Mouse (Mus musculus) neural tube, embryonic 10.5 days (tissue): ENCODE measurements around the gene Eif2b5.

Experiments
- DNase-seq: peaks from one replicate; pipeline ENCODE4 v3.0.0-alpha.2; 2017; ENCODE audit warnings: low spot score; ENCODE audit errors: extremely low spot score

Eif2b5 gene

DNA sequence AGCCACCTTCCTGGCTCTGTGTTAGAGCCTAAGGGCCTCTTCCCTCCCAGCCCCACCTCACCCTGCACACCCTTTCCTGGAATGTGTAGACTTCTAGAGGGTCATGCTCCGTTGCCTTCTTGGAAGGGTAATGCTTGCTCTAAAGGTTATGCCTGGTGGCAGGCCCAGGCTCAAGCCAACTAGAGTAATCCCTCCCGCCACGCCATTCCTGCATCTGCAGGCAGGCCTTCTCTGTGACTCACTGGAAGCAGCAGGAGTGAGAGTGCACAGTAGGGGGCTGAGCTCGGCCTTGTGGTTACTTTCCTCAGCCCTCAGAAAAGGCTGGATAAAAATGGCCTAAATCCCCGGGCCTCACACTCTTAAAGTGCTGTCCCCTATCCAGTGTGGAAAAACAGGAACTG lies 38.5 kb downstream of the Eif2b5 start:
- no peak for DNase-seq

DNA sequence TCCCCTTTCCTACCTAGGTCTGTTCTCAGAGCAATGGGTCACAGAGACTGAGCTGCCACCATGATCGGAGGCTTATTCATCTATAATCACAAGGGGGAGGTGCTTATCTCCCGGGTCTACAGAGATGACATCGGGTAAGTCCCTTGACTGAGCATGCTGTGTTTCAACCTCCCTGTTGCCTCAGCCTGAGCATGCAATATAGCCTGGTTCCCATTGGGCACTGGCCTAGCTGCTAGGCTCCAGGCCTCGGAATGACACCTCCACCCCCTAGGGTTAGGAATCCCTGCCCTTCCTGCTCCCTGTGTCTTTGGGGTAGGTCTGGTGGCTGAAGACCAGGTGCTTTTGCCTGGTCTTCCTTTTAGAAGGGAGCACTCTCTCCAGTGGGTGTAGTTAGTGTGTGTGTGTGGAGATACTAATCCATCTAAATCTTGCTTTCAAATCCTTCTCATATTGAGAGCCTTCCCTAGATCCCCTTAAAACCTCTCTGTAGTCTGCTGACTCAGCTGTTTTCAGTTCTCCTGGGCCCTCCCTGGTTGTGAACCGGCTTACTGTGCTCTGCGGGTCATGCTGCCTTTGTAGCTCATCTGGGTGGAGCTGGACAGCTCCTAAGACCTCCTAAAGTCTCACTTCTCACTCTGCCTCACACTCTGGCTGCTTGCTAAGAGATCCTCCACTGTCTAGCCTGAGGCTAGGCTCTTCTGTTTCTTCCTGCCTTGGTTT lies 39.1 kb downstream of the Eif2b5 start:
- no peak for DNase-seq

DNA sequence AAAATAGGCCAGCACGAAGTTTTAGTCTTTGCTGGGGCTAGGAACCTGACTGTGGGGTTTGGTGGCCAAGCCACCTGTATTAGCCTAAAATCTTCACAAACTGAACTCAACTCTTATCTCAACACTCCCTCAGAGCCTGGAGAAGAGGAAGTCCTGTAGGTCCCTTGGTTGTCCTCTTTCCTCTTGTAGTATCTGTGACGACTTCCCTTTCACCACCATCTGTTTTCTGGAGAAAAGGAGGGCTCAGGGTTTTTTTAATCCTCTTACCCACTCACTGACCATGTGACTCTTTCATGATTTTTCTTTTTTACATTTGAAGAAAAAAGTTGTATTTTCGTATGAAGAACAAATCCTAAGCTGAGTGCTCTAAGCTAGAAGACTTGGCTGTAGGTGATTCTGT lies 41.0 kb downstream of the Eif2b5 start:
- DNase-seq, result no peak

DNA sequence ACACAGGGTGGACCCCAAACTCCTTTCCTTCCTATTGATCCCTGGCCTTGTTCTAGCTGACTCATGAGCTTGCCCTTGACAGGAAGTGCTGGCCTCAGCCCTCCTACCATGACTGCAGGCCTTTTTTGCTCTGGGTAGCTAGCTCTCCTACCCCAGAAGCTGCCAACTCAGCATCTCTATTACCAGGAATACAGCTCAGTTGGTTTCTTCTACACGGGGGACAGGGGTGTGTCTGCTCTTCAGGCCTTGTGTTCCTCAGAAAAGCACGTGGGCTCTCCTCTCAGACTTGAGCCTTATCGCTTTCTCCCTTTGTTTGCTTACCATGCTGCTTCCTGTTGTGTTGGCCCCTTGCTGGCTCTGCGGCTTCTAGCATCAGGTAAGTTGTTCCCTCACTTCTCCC lies 41.8 kb downstream of the Eif2b5 start:
- DNase-seq, result no peak

- DNase-seq, result no peak
These were observed 47.1 kb downstream of the Eif2b5 start for GRCm38 (mm10) chr16:20545696-20546095.

GRCm38 (mm10) chr16:20547423-20547822 lies 48.8 kb downstream of the Eif2b5 start:
- no peak for DNase-seq

DNA sequence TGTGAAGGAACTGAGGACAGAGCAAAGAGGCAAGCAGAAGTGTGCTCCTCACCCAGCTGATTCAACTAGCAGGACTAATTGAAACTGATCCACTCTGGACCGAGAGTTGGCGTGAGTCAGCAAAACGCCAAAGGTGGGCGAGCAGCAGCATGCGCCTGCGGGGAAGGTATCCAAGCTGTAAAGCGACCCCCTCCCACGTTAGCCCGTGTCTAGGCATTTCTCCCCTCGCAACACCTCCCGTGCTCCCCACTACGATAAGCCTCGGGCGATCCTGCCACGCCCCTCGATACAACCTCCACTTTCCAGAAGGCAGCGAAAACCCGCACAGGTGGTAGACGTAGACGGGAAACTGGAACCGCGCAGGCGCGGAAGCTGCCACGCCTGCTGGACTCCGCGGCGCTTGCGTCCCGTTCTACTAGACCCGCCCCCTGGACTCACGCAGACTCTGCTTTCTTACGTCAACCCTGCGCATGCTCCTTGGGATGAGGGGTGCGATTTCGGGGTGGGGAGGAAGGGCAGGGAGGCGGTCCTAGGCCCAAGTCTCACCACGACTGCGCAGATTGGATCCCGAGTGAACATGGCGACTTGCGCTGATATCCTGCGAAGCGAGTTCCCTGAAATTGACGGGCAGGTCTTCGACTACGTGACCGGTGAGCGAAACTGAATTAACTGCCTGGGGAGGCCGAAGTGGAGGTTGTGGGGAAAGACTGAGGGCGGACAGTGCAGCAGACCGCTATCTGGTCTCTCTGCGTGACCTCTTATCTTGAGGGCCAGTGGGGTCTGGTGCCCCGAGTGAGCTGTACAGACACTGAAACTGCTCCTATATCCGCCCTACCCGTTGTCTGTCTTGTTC lies 49.7 kb downstream of the Eif2b5 start, which contains the start of gene Abcf3:
Gene Abcf3, plus strand, starts transcription at position 482 of the 853 bp plus-strand sequence.
- peak; percentile 95 for DNase-seq

- DNase-seq, result no peak
These were observed 50.5 kb downstream of the Eif2b5 start for GRCm38 (mm10) chr16:20549161-20549560.

DNA sequence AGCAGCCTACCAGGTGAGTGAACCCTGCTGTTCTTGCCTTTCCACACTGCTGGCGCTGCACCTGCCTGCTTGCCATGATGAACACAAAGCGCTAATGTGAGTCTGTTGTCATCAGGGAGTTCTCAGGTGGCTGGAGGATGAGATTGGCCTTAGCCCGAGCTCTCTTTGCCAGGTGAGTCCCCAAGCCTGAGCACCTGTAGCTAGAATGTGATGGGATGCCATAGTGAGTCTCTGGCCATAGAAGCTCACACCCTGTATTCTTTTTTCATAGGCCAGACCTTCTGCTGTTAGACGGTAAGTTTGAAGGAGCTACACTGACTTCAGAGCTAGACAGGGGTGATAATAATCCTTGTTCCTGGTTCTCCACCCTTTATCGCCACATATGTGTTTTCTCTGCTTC lies 53.1 kb downstream of the Eif2b5 start:
- DNase-seq, result no peak

GRCm38 (mm10) chr16:20552594-20552993 lies 54.0 kb downstream of the Eif2b5 start:
- no peak for DNase-seq

DNA sequence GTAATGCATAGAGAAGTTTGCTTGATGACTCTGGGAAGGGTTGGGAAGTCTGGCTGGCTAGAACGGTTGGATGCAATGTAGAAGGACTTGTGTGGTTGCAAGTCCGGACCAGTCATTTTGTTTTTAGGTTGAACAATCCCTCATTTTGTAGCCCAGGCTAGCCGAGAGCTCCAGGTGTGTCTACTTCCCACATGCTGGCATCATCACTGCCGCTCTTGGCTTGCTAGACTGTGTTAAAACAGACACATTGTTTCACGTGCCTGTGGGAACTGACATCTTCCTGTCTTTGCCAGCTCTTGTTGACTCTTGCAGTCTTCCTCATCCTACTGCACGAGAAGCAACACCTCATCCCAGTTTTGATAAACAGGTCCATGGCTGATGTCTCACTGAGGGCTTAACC lies 56.4 kb downstream of the Eif2b5 start:
- no peak for DNase-seq

DNA sequence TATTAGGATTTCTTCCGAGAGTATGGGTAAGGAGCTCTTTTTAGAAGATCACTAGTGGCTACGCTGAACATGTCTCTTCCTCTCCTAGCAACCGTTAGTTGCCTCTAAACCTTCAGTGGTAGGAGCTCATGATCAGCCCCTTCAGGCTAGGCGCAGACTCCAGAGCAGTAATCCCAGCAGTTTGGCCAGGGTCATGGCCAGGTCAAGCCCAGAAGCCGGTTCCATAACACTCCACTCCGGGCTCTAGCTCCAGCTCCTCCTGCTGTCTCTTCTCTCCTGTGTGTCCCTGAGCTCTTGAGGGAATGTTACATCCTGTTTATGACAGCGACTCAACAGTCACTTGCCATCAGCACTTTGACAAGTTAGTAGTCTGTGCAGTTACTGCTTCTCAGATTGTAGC lies 58.8 kb downstream of the Eif2b5 start:
- DNase-seq, result no peak
